Mouse (Mus musculus): ENCODE measurements around the gene Nup107.
"Not testable (repeated sequence)": the region's sequence is repeated elsewhere in the genome, so short reads cannot be mapped to it uniquely, and the experiment has no call there.

Nup107 gene

DNA sequence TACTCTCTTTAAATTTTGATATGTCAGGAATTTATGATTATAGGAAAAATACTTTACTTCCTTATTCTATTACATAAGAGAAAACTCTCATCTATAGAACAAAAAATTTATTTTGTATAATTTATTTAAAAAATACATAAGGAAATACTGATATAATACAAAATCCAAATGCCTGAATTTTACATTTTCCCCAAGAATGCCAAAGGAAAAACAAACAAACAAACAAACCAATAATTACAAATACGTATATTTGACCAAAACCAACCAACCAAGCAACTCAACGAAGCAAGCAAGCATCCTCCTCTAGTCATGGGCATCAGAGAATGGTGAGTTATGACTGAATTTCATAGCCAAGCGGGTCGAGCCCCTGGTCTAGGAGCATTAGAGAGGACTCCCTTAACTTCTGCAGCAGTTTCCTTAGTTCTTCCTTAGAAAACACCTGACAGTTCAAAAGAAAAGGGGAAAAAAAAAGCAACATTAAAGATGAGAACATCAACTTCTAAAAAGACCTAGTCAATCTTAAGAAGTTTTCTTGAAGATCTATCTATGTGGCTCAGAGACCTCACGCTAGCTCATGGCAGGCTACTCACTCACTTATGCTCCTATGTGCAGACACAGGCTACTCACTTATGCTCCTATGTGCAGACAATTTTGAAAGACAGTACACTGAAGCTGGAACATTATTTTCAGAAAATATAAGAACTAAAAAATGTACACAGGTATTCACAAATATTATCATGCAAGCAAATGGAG lies 41.8 kb downstream of the Nup107 start:
- no peak for DNase-seq (ENCODE audit: low read depth, low spot score)

DNA sequence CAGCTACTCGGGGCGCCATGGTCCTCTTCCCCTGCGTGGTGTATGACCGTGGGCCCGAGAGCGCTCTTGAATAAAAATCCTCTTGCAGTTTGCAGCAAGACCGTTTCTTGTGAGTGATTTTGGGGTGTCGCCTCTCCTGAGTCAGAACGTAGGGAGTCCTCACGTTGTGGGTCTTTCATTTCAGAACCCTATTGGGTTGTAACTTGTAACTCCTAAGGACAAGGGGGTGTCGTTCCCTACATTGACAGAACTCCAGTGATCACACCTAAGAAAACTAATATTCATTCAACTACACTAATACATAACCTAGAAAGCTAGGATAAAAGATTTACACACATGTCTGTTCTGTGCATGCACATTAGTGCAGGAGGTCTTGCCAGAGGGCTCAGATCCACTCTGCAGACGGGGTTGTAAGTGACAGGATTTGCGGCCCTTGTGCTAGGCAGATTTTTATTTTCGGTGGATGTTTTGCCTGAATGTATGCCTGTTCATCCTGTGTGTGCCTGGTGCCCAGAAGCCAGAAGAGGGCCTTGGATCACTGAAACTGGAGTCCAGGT lies 42.6 kb downstream of the Nup107 start:
- DNase-seq (ENCODE audit: low read depth, low spot score): no peak

- DNase-seq (ENCODE audit: low read depth, low spot score): no peak
Measured at GRCm38 (mm10) chr10:117749050-117749686, 43.3 kb downstream of the Nup107 start.

- no peak for DNase-seq (ENCODE audit: low read depth, low spot score)
Measured at GRCm38 (mm10) chr10:117748276-117749049, 44.0 kb downstream of the Nup107 start.

DNA sequence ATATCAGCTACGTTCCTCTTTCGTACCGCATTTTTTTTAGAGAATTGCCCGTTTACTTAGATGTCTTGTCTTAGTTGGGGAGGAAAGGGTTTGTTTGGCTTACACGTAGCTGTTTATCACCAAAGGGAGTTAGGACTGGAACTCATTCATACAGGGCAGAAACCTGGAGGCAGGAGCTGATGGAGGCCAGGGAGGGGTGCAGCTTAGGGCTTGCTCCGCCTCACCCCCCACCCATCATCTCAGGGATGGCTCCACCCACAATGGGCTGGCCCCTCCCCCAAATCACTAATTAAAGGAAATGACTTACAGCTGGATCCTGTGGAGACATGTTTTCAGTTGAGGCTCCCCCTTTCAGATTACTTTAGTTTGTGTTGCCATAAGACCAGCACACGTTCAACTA lies 44.8 kb downstream of the Nup107 start:
- no peak for DNase-seq (ENCODE audit: low read depth, low spot score)

DNA sequence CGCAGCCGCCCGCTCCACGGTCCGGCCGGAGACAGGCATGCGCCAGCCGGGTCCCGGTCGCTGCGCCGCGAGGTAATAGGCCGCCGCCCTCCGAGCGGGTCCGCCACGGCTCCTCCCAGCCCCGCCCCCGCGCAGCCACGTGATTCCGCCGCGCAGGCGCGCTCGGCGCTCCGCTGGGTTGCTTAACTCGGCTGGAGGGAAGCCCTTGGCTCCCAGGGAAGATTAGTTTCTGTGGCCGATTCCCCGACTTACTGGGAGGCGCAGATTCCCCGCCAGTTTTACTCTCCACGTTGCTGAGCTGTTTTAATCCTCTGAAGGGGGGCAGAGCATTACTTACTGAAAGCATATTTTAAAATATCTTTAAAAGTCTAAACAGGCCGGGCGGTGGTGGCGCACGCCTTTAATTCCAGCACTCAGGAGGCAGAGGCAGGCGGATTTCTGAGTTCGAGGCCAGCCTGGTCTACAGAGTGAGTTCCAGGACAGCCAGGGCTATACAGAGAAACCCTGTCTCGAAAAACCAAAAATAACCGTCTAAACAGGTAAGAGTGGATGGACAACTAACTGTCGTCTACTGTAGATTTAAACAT lies 46.1 kb downstream of the Nup107 start, which contains the start of gene Slc35e3:
Gene Slc35e3, minus strand, starts transcription at position 69 of the 587 bp plus-strand sequence.
- peak; percentile 91 for DNase-seq (ENCODE audit: low read depth, low spot score)

DNA sequence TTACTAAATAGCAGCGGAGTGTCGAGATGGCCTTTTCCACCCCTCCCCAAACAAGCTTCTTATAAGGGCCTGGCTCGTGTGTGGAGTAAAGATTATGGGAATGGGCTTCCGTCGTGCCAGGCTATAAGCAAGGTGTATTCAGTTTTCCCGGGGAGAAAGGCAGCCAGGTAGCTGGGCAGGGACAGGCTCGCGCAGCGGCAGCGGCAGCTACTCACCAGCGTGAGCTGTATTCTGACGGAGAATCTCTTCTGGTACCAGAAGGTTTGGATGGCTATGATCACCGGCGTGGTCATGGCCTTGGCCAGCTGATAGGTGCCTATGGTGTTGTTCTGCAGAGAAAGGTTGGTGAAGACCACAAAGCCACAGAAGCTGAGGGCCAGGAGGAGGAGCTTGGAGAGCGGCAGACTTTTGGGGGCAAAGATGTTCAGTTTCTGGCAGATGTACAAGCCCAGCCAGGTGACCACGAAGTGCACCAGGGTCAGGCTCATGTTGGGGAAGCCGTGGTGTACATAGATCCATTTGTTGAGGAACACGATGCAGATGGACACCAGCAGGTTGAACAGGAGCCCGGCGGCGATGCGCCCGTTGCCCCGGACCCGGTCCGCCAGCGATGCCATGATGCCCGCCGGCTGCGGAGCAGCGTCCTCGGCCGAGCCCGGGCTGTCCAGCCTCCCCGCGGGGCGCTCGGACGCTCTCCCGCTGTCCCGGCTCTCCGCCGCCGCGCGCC lies 46.8 kb downstream of the Nup107 start:
- DNase-seq (ENCODE audit: low read depth, low spot score): not testable (repeated sequence)

DNA sequence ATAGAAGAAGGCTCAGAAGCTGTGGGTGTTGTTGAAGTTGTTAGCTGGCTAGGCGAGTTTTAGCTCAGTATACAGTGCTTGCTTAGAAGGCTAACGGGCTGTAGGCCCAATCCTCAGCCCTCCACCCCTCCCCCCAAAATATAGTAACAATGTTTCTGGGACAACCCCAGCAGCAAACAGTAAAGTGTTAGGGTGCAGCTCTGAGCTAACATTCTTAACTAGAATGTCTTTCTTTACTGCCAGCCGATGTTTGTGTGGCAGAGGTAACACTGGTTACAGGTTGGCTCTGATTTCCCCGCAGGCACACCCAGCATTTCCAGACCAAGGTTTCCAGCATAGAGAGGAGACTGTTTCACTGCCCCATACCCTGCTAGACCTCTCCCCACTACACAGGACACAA lies 48.6 kb downstream of the Nup107 start:
- no peak for DNase-seq (ENCODE audit: low read depth, low spot score)

DNA sequence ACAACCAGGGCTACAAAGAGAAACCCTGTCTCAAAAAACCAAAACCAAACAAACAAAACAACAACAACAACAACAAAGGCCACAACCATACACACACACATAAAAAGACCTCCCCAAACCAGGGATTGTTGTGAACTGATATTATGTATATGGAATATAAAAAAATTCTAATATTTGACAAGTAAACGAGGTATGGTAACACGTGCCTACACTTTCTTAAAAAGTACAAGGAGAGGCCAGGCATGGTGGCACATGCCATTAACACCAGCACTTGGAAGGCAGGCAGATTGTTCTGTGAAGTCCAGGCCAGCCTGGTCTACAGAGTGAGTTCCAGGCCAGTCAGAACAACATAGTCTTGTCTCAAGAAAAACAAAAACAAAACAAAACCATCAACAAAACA lies 49.3 kb downstream of the Nup107 start:
- DNase-seq (ENCODE audit: low read depth, low spot score): no peak

GRCm38 (mm10) chr10:117742618-117743017 lies 49.9 kb downstream of the Nup107 start:
- DNase-seq (ENCODE audit: low read depth, low spot score): no peak

- no peak for DNase-seq (ENCODE audit: low read depth, low spot score)
Measured at GRCm38 (mm10) chr10:117741698-117742475, 50.6 kb downstream of the Nup107 start.

DNA sequence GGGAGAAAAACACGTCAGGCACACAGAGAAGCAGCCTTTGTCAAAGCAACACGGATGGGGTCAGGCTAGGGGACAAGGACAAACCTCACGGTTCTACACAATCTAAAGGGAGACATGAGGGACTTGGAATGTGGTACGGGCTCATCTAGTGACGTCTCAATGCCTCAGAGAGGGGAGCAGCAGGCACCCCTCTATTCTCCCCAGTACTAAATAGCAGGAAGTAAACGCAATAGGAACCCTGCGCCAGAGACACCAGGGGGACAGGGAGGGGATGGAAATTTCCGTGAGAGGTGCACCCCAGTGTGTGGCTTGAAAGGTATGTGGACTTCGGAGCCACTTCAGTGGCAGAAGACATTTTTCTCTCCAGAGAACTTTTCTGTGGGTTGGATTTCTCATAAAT lies 51.6 kb downstream of the Nup107 start:
- DNase-seq (ENCODE audit: low read depth, low spot score): no peak

- no peak for DNase-seq (ENCODE audit: low read depth, low spot score)
Measured at GRCm38 (mm10) chr10:117740171-117740570, 52.3 kb downstream of the Nup107 start.

GRCm38 (mm10) chr10:117739648-117739948 lies 52.9 kb downstream of the Nup107 start:
- no peak for DNase-seq (ENCODE audit: low read depth, low spot score)

DNA sequence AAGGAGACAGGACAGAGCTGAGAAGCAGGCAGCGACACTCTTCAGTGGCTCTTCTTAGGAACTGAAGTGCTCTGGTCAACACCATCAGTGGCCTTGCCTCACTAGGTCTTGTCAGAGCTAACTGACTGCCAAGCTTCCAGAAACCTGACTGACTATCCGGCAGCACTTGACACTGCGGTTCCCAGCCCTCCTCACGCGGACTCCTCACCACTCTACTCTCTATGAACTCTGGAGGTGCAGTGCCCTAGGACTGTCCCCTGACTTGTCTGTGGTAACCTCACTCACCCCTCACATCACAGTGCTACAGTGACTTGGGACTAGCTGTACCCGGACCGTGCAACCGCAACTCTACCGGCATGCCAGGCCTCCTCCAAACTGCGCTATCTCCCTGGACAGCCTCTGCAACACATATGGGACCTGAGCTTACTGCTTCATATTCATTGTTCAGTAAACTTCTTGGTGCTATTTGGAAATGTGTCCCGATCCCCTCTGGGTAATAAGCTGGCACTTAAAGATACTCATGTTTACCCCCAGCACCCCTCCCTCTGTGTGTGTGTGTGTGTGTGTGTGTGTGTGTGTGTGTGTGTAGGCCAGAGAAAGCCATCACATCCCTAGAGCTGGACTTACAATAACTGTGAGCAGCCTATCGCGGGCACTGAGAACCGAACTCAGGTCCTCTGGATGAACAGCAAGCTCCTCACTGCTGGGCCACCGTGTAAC lies 53.4 kb downstream of the Nup107 start:
- no peak for DNase-seq (ENCODE audit: low read depth, low spot score)

- DNase-seq (ENCODE audit: low read depth, low spot score): no peak
Measured at GRCm38 (mm10) chr10:117738140-117738921, 54.2 kb downstream of the Nup107 start.

DNA sequence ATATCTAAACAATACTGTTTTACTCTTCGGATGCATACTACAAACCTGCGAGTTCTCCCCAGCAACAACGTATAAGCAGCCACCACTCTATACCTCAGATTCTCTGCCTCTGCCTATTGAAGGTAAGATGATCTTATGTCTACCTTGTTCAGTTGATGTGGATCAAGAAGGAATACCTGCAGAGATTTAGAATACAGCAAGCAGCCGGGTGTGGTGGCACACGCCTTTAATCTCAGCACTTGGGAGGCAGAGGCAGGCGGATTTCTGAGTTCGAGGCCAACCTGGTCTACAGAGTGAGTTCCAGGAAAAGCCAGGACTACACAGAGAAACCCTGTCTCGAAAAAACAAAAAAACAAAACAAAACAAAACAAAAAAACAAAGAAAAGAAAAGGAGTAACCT lies 55.0 kb downstream of the Nup107 start:
- not testable (repeated sequence) for DNase-seq (ENCODE audit: low read depth, low spot score)

DNA sequence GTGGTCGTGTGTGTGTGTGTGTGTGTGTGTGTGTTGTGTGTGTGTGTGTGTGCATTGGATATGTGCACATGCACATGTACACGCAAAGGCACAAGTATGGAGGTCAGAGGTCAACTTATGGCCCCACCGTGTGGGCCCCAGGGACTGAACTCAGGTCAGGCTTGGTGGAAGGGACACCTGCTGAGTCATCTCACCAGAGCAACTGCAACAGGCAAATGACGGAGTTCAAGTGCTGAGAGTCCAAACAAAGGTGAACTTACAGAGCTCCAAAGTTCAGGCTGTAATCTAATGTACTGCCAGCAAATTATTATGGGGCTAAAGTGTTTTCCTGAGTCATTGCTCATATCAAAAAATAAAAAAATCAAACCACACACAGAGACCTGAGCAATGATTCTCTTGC lies 55.4 kb downstream of the Nup107 start:
- no peak for DNase-seq (ENCODE audit: low read depth, low spot score)

GRCm38 (mm10) chr10:117736573-117736972 lies 55.9 kb downstream of the Nup107 start:
- no peak for DNase-seq (ENCODE audit: low read depth, low spot score)
